Mouse (Mus musculus): Measurements from ENCODE around the gene Cotl1.

Cotl1 gene

GRCm38 (mm10) chr8:119816219-119816618, 24.1 kb downstream of the Cotl1 start:
- no peak for DNase-seq

DNA sequence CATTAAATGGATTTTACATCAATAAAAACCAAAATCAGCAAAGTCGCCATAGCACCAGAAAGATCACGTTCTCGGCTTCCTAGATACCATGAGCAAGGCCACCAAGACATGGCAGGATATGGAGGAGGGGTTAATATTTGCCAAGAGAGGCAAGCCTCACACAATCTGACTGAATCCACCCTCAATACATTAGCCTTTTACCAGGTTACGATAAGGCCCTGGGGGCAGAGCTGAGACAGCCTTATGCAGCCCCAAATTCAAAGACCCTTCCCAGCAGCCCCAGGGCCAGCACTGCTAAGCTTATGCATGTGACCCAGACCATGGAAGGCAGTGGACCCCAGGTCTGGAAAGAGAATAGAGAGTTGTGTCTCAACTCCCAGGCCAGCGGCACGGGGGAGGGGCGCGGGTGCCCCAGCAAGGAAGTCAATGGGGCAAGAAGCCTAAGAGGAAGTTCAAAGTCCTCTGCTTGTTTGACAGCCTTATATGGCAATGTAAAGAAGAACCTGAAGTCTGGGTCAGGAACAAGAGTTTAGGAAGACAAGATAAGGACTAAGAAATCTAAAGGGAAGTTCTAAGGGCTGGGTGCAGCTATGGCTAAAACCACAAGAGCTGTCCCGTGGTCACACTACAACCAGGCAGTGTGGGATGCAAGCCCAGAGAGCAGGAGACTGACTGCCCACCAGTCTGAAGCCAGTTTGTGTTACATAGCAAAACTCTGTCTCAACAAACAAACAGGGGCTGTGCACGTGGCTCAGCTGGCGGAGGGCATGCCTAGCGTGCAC, 27.5 kb downstream of the Cotl1 start:
- peak; percentile 61 for DNase-seq

GRCm38 (mm10) chr8:119811925-119812324, 28.4 kb downstream of the Cotl1 start:
- peak; percentile 36 for DNase-seq

GRCm38 (mm10) chr8:119810953-119811499, 29.3 kb downstream of the Cotl1 start:
- no peak for DNase-seq

GRCm38 (mm10) chr8:119810127-119810868, 30.0 kb downstream of the Cotl1 start:
- no peak for DNase-seq

DNA sequence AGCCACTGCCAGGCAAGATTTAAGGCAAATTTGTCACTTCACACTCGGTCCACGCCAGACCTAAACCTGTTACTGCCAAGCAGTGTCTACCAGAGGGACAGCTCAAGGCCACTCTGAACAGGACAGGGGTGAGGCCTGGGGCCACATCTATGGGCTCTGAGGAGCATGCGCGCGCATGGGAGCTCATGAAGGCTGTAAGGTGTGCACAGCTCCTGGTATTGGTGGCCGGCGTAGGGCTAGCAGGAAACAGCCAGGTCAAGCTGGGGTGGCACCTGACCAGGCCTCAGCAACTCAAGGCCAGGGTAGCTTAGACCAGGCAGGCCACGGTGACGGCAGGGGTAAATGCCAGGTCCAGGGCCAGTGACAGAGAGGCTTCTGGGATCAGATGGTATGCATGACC, 30.7 kb downstream of the Cotl1 start:
- DNase-seq, result no peak

- no peak for DNase-seq
Measured at GRCm38 (mm10) chr8:119807687-119808086, 32.7 kb downstream of the Cotl1 start.

GRCm38 (mm10) chr8:119806422-119807263, 33.7 kb downstream of the Cotl1 start:
- DNase-seq, result no peak

- no peak for DNase-seq
Measured at GRCm38 (mm10) chr8:119805275-119805674, 35.1 kb downstream of the Cotl1 start.

GRCm38 (mm10) chr8:119802592-119802991, 37.8 kb downstream of the Cotl1 start:
- no peak for DNase-seq

DNA sequence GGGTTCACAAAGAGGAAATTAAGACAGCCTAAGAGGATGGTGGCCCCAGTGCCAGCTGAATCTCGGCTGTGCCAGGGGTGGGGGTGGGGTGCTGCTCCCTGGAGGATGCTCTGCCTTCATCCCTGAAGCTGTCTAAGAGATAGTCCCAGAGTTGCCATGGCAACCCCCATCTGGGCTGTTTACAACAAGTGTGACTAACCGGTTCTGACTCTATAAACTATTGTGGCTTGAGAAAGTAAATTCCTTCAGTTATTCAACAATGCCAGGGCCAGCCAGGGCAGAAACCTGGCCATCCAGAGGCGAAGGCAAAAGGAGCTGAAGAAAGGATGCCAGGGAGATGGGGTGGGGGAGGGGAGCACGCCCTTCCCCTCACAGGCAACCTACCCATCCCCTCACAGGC, 39.2 kb downstream of the Cotl1 start:
- no peak for DNase-seq

- no peak for DNase-seq
Measured at GRCm38 (mm10) chr8:119798965-119799264, 41.4 kb downstream of the Cotl1 start.

GRCm38 (mm10) chr8:119798170-119798964, 42.0 kb downstream of the Cotl1 start:
- peak; percentile 59 for DNase-seq

DNA sequence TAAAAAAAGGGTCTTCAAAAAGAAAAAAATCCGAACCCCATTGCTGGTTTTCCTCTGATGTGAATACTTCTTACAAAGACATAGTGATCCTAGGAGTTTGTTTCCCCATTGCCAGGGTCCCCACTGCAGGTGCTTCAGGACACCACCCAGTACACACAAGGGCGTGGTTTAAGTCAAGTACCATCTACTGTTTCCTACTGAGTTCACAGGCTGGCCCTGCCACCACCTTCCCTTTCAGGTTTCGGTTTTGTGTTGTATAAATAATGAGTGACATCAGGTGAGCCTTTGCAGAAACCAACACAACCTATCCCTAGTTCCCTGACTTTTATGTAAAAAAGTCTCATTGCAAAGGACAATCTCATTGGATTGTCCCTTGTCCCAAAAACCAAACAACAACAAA, 44.7 kb downstream of the Cotl1 start:
- DNase-seq, result no peak

- no peak for DNase-seq
Measured at GRCm38 (mm10) chr8:119794689-119795088, 45.7 kb downstream of the Cotl1 start.

DNA sequence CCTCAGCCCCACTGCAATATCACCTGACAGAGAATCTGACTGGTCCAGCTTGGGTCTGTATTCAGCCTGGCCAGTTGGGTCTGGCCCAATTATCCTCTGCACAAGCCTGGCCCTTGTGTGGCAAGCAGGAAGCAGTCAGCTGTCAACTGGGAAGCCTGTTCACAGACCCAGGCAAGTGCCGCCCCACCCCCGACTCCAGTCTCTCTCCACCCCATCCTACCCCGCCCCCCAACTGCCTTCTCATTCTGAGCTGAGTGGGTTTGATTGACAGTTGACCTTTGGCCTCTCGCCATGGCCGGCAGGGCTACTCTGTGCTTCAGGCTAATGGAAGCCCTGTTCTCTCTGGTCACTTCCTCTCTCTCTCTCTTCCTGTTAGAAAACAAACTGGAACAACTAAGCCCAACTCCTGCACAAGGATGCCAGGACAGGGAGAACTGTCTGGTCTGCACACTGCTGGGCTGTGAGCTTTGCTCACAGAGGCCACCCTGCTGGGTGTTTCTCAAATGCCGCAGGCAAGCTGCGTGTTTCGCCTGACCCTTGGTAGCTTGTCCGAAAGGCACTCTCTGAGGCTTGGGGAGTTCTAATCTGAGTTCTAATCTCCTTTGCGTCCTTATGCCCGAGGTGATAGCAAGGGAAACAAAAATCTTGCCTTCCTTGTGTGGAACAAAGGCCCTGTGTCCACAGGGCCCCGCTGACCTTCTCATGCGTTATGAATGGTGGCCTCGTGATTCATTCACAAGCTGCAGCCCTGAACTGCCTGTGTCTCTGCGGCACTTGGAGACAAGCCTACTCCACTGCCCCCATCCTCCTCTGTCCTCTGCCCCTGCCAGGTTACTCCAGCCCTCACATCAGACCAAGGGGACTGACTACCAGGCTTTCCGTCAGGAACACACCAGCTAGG, 48.3 kb downstream of the Cotl1 start:
- DNase-seq, result peak; percentile 76

- no peak for DNase-seq
Measured at GRCm38 (mm10) chr8:119789581-119789980, 50.8 kb downstream of the Cotl1 start.

GRCm38 (mm10) chr8:119788607-119789381, 51.5 kb downstream of the Cotl1 start:
- no peak for DNase-seq

- no peak for DNase-seq
Measured at GRCm38 (mm10) chr8:119787341-119787740, 53.0 kb downstream of the Cotl1 start.

GRCm38 (mm10) chr8:119786871-119787270, 53.5 kb downstream of the Cotl1 start:
- no peak for DNase-seq

All from liver (tissue).